Mouse (Mus musculus) intestine, postnatal 0 days (tissue): ENCODE data around the gene 2900026A02Rik. TPM values are rescaled to one million over a fixed set of nuclear protein-coding genes. Genes with fewer than 3 reads are reported as not detected.

ENCODE experiments used
- ATAC-seq: fragments of 200-750 bp; cut with Nextera tagmentation; 2 replicates; pipeline ENCODE4 v1.8.0; 2017; ENCODE audit warnings: mild to moderate bottlenecking, moderate TSS enrichment, moderate library complexity
- H3K27ac ChIP-seq: fragments of 300-500 bp; sonication (generic); 2 replicates; pipeline ENCODE4 v1.5.1; 2014; ENCODE audit warnings: mild to moderate bottlenecking, low read depth, low read length, moderate library complexity
- H3K27me3 ChIP-seq: fragments of 300-500 bp; sonication (generic); replicated peaks from 2 replicates; pipeline ENCODE4 v1.6.1; 2014; ENCODE audit warnings: low read length, mixed read lengths; ENCODE audit not compliant: control insufficient read depth, insufficient read depth
- H3K36me3 ChIP-seq: fragments of 300-500 bp; sonication (generic); 2 replicates; pipeline ENCODE4 v1.6.1; 2014; ENCODE audit warnings: mild to moderate bottlenecking, moderate library complexity; ENCODE audit not compliant: control insufficient read depth, insufficient read depth
- H3K4me1 ChIP-seq: fragments of 300-500 bp; sonication (generic); replicated peaks from 2 replicates; pipeline ENCODE4 v1.6.1; 2014; ENCODE audit warnings: antibody characterized with exemption, low read length, mixed read lengths; ENCODE audit not compliant: control insufficient read depth, insufficient read depth
- H3K4me2 ChIP-seq: fragments of 300-500 bp; sonication (generic); replicated peaks from 2 replicates; pipeline ENCODE4 v1.6.1; 2014; ENCODE audit warnings: low read depth, mild to moderate bottlenecking, moderate library complexity
- H3K4me3 ChIP-seq: fragments of 300-500 bp; sonication (generic); 2 replicates; pipeline ENCODE4 v1.5.1; 2014; ENCODE audit warnings: low read depth, low read length
- H3K9ac ChIP-seq: fragments of 300-500 bp; sonication (generic); 2 replicates; pipeline ENCODE4 v1.6.1; 2014; ENCODE audit warnings: mild to moderate bottlenecking, low read depth, low read length
- H3K9me3 ChIP-seq: fragments of 300-500 bp; sonication (generic); 2 replicates; pipeline ENCODE4 v1.6.1; 2016; ENCODE audit warnings: mixed run types; ENCODE audit not compliant: control insufficient read depth
- CTCF ChIP-seq: sonication (generic); IDR thresholded peaks from 2 replicates; pipeline ENCODE4 v1.5.1; 2016; ENCODE audit warnings: low read depth, mild to moderate bottlenecking, control low read depth, antibody characterized with exemption, moderate library complexity
- WGBS: fragments of 180-500 bp; shearing (Covaris S2); extraction: QIAGEN DNeasy Blood & Tissue Kit; methylation state at CpG from one replicate; pipeline ENCODE4 v1.1.7; 2014; 5-methylcytosine and 5-hydroxymethylcytosine counted together
- polyA plus RNA-seq: library from polyadenylated mRNA; unstranded; fragments of >200 nt; fragmentation: Nextera tagmentation; extraction: Ambion mirVana; gene quantifications from 2 replicates; pipeline ENCODE4 v1.2.1, GENCODE M21; 2015

The 2900026A02Rik gene
- polyA plus RNA-seq, 1 experiment from 2014 or later: 8.0 TPM

DNA sequence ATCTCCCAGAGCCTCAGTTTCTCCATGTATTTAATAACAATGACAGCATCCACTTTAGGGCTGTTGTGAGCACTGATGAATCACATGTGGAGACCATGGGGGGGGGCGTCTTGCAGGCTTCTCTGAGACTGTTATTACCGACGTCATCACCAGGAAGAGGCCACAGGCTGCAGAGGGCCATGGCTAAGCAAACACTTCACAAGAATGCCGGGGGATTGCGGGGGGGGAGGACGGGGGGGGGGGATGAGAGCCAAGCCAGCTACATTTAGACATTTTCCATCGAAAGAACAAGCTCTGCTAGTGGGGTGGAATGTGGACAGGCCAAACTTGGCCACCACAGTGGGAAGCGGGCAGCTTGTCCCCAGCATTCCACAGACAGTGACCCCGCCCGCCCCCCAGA, 63.4 kb downstream of the 2900026A02Rik start:
- WGBS: 33% methylated on average over 10 of the region's 10 CpGs
- no peak overlapping the region; the same call in 1 of the 2 replicates for H3K27ac ChIP-seq
- TF ChIP-seq CTCF: no peak
- no peak for ATAC-seq
- H3K36me3 ChIP-seq: no peaks in the 10 kb centered on the region
- no peaks in the 10 kb centered on the region for H3K27me3 ChIP-seq
- H3K9ac ChIP-seq: 0 out of 2 replicates have a peak overlapping the region, but pooled peaks have one; percentile 1
- 0 out of 2 replicates have a peak, but pooled peaks cover 3% of the 10 kb centered on the region for H3K4me1 ChIP-seq
- H3K4me2 ChIP-seq: no peak overlapping the region
- H3K9me3 ChIP-seq: no peaks in the 10 kb centered on the region
- H3K4me3 ChIP-seq: no peak overlapping the region

DNA sequence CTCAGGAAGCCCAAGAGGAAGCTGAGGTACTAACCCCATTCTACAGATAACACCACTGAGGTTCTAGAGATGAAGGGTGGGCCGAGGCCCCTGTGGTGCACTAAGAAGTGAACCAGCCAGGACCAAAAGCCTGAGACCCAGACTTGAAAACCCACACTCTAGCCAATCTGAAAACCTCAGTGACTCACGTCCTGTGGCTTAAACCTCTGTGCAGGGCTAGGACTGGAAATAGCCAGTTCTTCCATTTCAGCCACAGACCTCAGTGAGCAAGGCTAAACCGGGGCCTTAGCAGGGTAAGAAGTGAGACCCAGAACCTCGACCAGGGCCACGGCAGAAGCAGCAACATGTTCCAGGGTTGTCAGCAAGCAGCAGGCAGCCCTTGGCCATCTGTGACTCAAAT, 64.0 kb downstream of the 2900026A02Rik start:
- no peak overlapping the region for H3K4me3 ChIP-seq
- 75% methylated on average over 5 of the region's 5 CpGs for WGBS
- H3K9ac ChIP-seq: no peak overlapping the region; the same call in 1 of the 2 replicates
- H3K4me1 ChIP-seq: 0 out of 2 replicates have a peak, but pooled peaks cover 3% of the 10 kb centered on the region
- no peak for TF ChIP-seq CTCF
- no peaks in the 10 kb centered on the region for H3K27me3 ChIP-seq
- ATAC-seq: no peak
- no peak overlapping the region for H3K4me2 ChIP-seq
- H3K27ac ChIP-seq: no peak overlapping the region
- H3K36me3 ChIP-seq: no peaks in the 10 kb centered on the region
- no peaks in the 10 kb centered on the region for H3K9me3 ChIP-seq

DNA sequence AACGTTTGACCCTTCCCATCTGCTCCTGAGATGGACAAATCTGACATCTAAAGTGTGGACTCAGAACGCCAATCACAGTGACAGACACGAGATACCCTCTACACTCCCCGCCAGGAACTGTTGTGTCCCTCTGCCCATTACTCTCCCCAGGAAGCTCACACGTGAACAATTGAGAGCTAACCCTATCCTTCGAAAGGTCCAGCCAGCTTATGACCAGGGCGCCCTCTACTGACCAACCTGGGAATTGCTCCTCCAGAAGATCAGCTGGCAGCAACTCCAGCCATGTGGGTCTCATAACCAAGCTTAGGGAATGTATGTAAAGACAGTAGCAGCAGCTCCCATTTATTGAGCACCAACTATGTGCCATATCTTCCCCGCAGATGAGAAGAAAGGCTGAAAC, 65.9 kb downstream of the 2900026A02Rik start:
- H3K4me3 ChIP-seq: no peak overlapping the region
- H3K36me3 ChIP-seq: peaks cover 5% of the 10 kb centered on the region; the same call in 1 of the 2 replicates
- 6% methylated on average over 8 of the region's 8 CpGs for WGBS
- H3K27ac ChIP-seq: no peak overlapping the region
- H3K9ac ChIP-seq: no peak overlapping the region
- no peaks in the 10 kb centered on the region for H3K27me3 ChIP-seq
- H3K9me3 ChIP-seq: no peaks in the 10 kb centered on the region
- H3K4me1 ChIP-seq: peaks cover 3% of the 10 kb centered on the region; the same call in 1 of the 2 replicates
- peak; percentile 98 for TF ChIP-seq CTCF
- no peak overlapping the region for H3K4me2 ChIP-seq
- ATAC-seq: no peak

DNA sequence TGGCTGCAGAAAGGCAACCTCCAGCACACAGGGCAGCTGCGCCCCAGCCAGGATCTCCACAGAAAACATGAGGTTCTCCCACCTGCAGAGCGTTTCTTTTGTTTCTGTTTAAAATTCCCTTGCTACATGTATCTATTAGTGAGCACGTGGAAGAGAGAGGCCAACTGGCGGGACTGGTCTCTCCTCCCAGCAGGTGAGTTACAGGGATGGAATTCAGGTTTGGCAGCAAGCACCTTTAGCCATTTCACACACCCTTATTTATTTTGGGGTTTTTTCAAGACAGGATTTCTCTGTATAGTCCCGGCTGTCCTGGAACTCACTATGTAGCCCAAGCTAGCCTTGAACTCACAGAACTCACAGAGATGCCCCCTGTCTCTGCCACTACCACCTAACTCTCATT, 66.6 kb downstream of the 2900026A02Rik start:
- Histone ChIP-seq H3K9ac (no peak overlapping the region), H3K36me3 (peaks cover 5% of the 10 kb centered on the region; the same call in 1 of the 2 replicates), H3K4me2 (no peak overlapping the region), H3K9me3 (no peaks in the 10 kb centered on the region), H3K4me3 (no peak overlapping the region), H3K27me3 (no peaks in the 10 kb centered on the region), H3K4me1 (peaks cover 2% of the 10 kb centered on the region; the same call in 1 of the 2 replicates), H3K27ac (no peak overlapping the region)
- WGBS: 63% methylated on average over 5 of the region's 5 CpGs
- no peak for TF ChIP-seq CTCF
- ATAC-seq: no peak

DNA sequence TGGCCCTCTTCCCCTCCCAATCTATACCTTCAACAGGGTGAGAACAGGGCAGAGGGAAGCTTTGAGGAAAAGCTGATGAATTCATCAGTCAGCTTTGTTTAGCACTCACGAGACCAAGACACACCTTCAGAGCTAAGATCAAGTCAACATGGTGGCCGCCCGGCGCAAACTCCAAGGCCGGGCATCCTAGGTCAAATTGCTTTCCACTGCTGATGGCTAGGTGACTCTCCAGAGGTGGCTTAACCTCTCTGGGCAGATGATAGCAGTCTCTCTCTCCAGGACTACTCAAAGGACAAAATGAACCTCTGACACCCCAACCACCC, 67.6 kb downstream of the 2900026A02Rik start:
- peak overlapping the region; percentile 78 for H3K27ac ChIP-seq
- H3K4me3 ChIP-seq: no peak overlapping the region
- 31% methylated on average over 5 of the region's 5 CpGs for WGBS
- H3K4me1 ChIP-seq: no peaks in the 10 kb centered on the region; the same call in 1 of the 2 replicates
- TF ChIP-seq CTCF: no peak
- peak overlapping the region; percentile 24 for H3K4me2 ChIP-seq
- H3K27me3 ChIP-seq: no peaks in the 10 kb centered on the region
- peaks cover 5% of the 10 kb centered on the region; the same call in 1 of the 2 replicates for H3K36me3 ChIP-seq
- no peaks in the 10 kb centered on the region for H3K9me3 ChIP-seq
- no peak for ATAC-seq
- H3K9ac ChIP-seq: 0 out of 2 replicates have a peak overlapping the region, but pooled peaks have one; percentile 11

DNA sequence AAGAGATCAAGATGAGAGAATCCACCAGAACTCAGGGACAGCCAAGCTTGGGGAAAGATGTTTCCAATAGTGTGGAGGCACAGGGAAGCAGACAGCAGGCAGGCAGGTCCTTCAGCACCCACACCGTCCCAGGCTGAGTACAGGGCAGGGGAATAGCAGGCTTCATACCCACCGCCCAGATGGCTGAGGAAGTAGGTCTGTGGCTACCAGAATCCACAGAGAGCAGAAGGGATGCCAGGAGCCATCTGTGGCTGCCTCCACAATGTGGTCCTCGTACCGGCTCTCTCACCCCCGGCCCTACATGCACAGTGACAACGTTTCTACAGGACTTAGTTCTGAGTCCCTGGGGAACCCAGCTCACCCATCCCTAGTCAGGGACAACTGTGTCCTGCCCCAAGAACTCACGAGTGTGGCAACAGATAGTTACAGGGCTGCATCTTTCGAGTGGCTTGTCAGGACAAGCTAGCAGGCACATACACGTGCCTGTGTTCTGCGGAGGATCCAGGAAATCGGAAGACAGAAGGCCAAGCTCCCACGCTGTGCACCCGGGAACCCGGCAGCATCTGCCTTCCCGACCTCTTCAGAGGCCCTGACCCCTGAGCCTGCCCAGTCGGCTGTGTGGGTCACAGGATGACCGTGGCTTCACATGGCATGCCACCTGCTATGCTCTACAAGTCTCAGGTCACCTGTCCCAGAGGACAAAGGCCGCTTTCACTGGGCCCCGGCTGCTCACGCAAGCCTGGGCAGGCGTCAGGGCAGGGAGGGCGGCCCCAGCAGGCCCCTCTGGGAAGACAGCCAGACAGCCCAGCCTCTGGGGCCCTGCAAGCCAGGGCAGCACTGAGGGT, 68.2 kb downstream of the 2900026A02Rik start:
- no peaks in the 10 kb centered on the region for H3K9me3 ChIP-seq
- H3K36me3 ChIP-seq: peaks cover 5% of the 10 kb centered on the region; the same call in 1 of the 2 replicates
- 0 out of 2 replicates have a peak overlapping the region, but pooled peaks have one; percentile 11 for H3K9ac ChIP-seq
- H3K27ac ChIP-seq: peak overlapping the region; percentile 78
- peak; percentile 91 for ATAC-seq
- TF ChIP-seq CTCF: no peak; the same call in 1 of the 2 replicates
- H3K27me3 ChIP-seq: no peaks in the 10 kb centered on the region
- H3K4me1 ChIP-seq: peaks cover 2% of the 10 kb centered on the region; the same call in 1 of the 2 replicates
- peak overlapping the region; percentile 24 for H3K4me2 ChIP-seq
- WGBS: 28% methylated on average over 22 of the region's 22 CpGs
- no peak overlapping the region for H3K4me3 ChIP-seq
